Mouse (Mus musculus): ENCODE results near the gene Prdm1. TPM values are rescaled to one million over a fixed set of nuclear protein-coding genes. Genes with fewer than 3 reads are reported as not detected.

Prdm1 gene
- total RNA-seq, 2 experiments from 2014 or later = 1.6 to 2.4 TPM

DNA sequence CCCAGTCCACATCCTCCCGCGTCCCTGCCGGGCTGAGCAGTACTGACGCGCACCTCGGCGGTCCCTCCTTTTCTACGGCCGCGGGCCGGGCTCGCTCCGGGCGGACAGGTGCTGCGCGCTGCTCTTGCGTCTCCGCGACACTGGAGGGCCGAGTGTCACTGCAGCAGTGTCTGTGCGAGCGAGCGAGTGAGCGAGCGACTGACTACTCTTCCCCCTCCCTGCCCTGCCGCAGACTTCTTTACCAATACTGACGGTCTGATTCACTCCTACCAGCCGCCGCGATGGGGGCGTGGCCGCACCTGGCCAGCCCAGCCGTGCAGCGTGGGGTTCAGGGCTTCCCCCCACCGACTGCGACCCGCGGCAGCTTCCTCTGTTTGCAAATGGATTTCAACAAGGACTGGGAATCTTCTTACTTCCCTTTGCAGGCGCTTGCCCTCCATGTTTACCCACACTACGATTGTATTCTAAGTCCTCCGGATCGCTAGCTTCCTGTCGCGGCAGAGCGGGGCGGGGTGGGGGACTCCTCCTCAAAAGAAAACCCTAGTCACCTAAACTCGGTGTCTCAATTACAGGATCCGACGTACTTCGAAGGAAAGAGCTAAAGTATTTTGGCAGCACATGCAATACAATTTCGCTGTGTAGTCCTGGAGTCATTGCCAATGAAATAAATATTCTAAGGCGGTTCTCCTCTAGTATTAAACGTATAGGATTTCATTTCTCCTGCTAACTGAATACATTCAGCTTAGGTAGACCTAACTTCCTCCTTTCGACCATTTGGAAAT lies 69.6 kb downstream of the Prdm1 start:
- peak; percentile 58 to 67 for DNase-seq
- intact Hi-C loops (cut with DNase I) = loop anchor here (1.0 to 5.0 kb wide), 7 partner anchors 44 to 586 kb away; partner anchors contain the start of gene Prdm1

- intact Hi-C loops (cut with DNase I) = loop anchor here (2.0 to 5.0 kb wide), 6 partner anchors 45 to 587 kb away; partner anchors contain the start of gene Prdm1
- DNase-seq = peak in 1 of 2 experiments; percentile 26
These were observed 70.3 kb downstream of the Prdm1 start for GRCm38 (mm10) chr10:44457791-44458533.

GRCm38 (mm10) chr10:44456757-44457595 lies 71.3 kb downstream of the Prdm1 start:
- peak; percentile 43 for DNase-seq
- intact Hi-C loops (cut with DNase I) = loop anchor here (5.0 kb wide), 3 partner anchors 175 to 300 kb away; no protein-coding TSS in a partner anchor

- DNase-seq = no peak
These were observed 73.5 kb downstream of the Prdm1 start for GRCm38 (mm10) chr10:44454753-44455152.

GRCm38 (mm10) chr10:44454111-44454510 lies 74.2 kb downstream of the Prdm1 start:
- intact Hi-C loops (cut with DNase I) = loop anchor here (2.0 kb wide), 1 partner anchor 125 kb away; no protein-coding TSS in a partner anchor
- DNase-seq = no peak

More at GRCm38 (mm10) chr10:44454753-44455152, 73.5 kb downstream of the Prdm1 start:
- intact Hi-C loops (cut with DNase I) = loop anchor here (2.0 to 5.0 kb wide), 4 partner anchors 126 to 303 kb away; no protein-coding TSS in a partner anchor

- intact Hi-C loops (cut with DNase I) = no loop called here
- DNase-seq = no peak
These were observed 77.5 kb downstream of the Prdm1 start for GRCm38 (mm10) chr10:44450835-44451234.

DNA sequence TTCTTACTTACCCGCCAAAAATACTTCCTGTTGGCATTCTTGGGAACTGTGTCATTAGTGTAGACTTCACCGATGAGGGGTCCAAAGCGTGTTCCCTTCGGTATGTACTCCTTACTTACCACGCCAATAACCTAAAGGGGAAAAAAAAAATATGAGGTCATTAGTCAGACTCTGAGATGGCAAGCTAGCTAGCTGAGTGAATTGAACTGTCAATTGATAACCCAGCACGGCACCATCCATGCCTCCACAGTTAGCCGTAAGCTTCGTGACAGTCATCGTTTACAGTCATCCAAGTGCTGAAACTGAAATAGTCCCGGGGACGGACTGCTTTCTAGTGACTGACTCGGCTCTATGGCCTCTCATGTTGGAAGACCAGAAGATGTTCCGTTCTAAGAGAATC lies 78.2 kb downstream of the Prdm1 start:
- DNase-seq = no peak
- intact Hi-C loops (cut with DNase I) = no loop called here

DNA sequence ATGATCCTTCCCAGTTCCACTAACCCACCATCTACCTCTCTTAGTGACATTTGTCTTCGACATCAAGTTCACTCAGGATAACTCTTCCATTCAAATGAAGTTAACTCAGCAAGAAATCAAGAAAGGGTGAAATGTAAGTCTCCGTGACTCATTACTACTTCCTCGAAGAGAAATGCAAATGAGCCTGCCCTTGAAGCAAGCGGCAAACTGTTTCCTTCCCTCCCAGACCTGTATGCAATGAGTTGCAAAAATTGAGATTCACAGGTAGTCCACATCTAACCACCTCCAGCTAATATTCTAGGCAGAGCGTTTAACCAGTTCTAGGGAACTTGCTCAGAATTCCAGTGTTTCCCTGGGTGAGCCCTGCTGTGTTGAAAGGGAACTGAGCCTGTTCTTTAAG lies 78.6 kb downstream of the Prdm1 start:
- no peak for DNase-seq
- intact Hi-C loops (cut with DNase I) = no loop called here

DNA sequence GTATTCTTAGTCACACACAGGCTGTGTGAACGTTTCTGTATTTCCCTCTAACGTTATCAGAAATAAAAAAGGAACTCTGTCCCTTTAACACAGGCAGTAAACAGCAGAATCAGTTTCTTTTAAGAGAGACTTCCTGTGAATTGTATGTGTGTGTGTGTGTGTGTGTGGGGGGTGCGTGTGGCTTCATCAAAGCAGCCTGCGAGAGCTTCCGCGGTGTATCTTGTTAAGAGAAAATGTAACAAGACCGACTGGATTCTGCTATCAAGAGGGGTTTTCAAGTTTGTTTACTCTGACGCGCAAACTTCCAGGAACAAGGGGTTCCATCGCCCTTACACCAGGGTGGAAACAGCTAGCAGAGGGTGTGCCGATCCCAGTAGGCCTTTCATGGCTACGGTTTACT lies 80.1 kb downstream of the Prdm1 start:
- intact Hi-C loops (cut with DNase I) = no loop called here
- peak in 1 of 2 experiments; percentile 26 for DNase-seq

- intact Hi-C loops (cut with DNase I) = no loop called here
These were observed 80.7 kb downstream of the Prdm1 start for GRCm38 (mm10) chr10:44447406-44448139.

DNA sequence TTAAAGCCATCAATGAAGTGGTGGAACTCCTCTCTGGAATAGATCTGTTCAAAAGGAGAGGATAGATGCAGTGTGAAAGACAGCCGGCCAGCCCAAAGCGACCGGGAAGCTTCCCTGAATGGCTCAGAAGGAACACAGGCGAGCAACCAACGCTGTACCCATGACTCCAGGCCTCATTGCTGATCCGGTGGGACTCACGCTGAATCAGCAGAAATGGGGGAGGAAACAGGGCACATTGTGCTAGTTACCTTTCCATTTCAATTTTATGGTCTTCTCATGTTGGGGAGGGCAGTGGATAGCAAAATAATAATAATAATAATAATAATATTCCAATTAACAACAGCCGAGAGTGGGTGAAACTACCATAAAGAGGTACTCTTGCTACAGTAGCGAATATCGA lies 81.3 kb downstream of the Prdm1 start:
- no peak for DNase-seq
- intact Hi-C loops (cut with DNase I) = no loop called here

More at GRCm38 (mm10) chr10:44447406-44448139, 80.7 kb downstream of the Prdm1 start:
- peak in 1 of 2 experiments; percentile 7 for DNase-seq

- no peak for DNase-seq
These were observed 83.9 kb downstream of the Prdm1 start for GRCm38 (mm10) chr10:44444415-44444814.

DNA sequence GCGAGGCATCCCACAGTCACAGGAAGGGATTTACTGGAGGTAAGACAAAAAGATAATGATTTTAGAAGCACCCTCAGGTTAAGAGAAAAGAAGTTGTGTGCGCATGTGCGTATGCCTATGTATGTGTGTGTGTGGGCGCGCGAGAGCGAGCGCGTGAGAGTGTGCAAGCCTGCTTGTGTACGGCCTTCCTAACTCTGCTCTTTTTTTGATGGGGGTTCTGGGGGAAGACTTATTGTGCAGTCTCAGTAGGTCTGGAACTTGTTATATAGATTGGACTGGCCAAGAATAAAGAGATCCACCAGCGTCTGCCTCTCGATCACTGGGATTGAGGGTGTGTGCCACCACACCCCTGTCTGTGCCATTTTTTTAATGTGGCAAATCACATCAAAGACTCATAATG lies 84.6 kb downstream of the Prdm1 start:
- intact Hi-C loops (cut with DNase I) = loop anchor here (5.0 kb wide), 1 partner anchor 101 kb away; no protein-coding TSS in a partner anchor
- DNase-seq = no peak

More at GRCm38 (mm10) chr10:44444415-44444814, 83.9 kb downstream of the Prdm1 start:
- intact Hi-C loops (cut with DNase I) = loop anchor here (5.0 kb wide), 1 partner anchor 102 kb away; no protein-coding TSS in a partner anchor

- intact Hi-C loops (cut with DNase I) = loop anchor here (5.0 kb wide), 1 partner anchor 97 kb away; no protein-coding TSS in a partner anchor
- no peak for DNase-seq
These were observed 88.6 kb downstream of the Prdm1 start for GRCm38 (mm10) chr10:44439732-44440131.

DNA sequence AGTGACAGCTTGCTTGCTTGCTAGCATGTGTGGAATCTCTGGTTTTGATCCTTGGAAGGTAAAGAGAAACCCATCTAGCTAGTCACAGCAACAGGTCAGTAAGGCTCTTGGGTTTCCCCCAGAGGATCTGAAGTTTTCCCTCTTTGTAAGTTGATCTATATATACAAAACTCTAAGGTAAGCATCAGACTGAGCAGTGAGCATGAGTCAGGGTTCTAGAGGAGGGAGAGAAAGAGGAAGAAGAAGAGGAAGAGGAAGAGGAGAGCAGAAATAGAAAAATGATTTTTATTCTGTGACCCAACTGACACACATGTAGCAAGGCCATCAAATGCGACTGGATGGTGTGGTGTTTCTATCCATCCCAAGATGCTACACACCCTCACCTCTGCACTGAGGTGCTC lies 90.7 kb downstream of the Prdm1 start:
- no peak for DNase-seq
- intact Hi-C loops (cut with DNase I) = no loop called here

- no peak for DNase-seq
- intact Hi-C loops (cut with DNase I) = no loop called here
These were observed 92.3 kb downstream of the Prdm1 start for GRCm38 (mm10) chr10:44435956-44436355.

DNA sequence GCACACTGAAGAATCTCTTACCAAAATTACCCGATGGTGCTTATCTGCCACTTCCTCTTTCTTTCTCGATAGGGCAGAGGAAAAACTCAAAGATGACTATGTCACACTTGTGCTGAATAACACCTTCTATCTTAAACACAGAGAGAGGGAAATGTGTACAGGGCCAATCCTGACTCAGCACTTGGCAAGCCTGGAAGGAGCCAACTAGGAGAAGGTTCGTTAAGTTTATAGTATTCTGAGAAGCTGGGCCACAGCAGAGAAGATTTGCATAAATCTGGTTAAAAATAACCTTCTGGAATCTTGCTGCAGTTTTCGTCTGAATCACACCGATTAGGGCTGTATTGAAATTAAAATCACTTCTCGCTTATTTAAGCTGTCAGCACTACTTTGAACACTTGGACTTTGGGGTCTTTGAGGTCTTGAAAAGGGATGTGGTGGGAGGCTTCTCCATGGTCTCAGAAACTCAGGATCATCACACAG lies 93.6 kb downstream of the Prdm1 start:
- intact Hi-C loops (cut with DNase I) = no loop called here

GRCm38 (mm10) chr10:44432235-44432634 lies 96.1 kb downstream of the Prdm1 start:
- intact Hi-C loops (cut with DNase I) = no loop called here
- DNase-seq = no peak

More for the DNA sequence above, 93.6 kb downstream of the Prdm1 start:
- no peak for DNase-seq

- intact Hi-C loops (cut with DNase I) = no loop called here
- no peak for DNase-seq
These were observed 96.6 kb downstream of the Prdm1 start for GRCm38 (mm10) chr10:44431689-44432088.

Data from heart, postnatal 36 days (tissue).